Mouse (Mus musculus) brown adipose tissue, adult 24 weeks (tissue): Measurements from ENCODE around the gene Sbno2. TPM values are rescaled to one million over a fixed set of nuclear protein-coding genes. Genes with fewer than 3 reads are reported as not detected.

Experiments
- H3K27ac ChIP-seq: fragments of 200-500 bp; replicated peaks from 2 replicates; pipeline ENCODE4 v1.5.1; 2012; ENCODE audit warnings: low read depth, mild to moderate bottlenecking, low read length
- H3K4me1 ChIP-seq: fragments of 200-500 bp; 2 replicates; pipeline ENCODE4 v1.6.1; 2012; ENCODE audit warnings: low read length, mixed read lengths; ENCODE audit not compliant: control insufficient read depth, insufficient read depth, insufficient read length
- H3K4me3 ChIP-seq: fragments of 200-500 bp; 2 replicates; pipeline ENCODE4 v1.5.1; 2012; ENCODE audit warnings: low read depth, mild to moderate bottlenecking, low read length, moderate library complexity; ENCODE audit not compliant: insufficient read depth
- polyA plus RNA-seq: library from polyadenylated mRNA; stranded (reverse); fragments of >200 nt; gene quantifications from 2 replicates; pipeline ENCODE4 v1.2.4, GENCODE M21; 2012; ENCODE audit not compliant: missing spikeins, insufficient read depth, insufficient read length

Sbno2 gene
- polyA plus RNA-seq, 1 experiment, result 14.3 TPM

DNA sequence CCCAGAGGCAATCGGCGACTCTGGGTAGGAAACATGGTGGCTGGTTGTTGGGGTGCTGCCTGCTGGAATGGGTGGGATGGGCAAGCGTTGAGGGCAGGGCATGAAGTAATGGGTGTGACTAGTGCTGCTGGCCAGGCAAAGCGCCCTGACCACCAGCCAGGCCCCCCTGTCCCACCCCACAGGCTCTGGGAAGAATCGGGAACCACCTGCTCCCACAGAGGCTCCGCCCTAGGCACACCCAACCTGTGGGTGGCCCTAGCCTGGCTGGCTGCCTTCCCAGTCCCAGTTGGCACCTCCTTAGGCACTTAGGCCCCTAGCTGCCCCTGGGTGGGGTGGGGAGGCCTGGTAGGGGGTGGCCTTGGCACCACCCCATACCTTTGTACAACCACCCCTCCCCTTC lies 40.5 kb upstream of the Sbno2 start:
- Histone ChIP-seq H3K4me1 (peaks cover 5% of the 10 kb centered on the region; the same call in 1 of the 2 replicates), H3K4me3 (no peak overlapping the region), H3K27ac (no peak overlapping the region; the same call in 1 of the 2 replicates)

DNA sequence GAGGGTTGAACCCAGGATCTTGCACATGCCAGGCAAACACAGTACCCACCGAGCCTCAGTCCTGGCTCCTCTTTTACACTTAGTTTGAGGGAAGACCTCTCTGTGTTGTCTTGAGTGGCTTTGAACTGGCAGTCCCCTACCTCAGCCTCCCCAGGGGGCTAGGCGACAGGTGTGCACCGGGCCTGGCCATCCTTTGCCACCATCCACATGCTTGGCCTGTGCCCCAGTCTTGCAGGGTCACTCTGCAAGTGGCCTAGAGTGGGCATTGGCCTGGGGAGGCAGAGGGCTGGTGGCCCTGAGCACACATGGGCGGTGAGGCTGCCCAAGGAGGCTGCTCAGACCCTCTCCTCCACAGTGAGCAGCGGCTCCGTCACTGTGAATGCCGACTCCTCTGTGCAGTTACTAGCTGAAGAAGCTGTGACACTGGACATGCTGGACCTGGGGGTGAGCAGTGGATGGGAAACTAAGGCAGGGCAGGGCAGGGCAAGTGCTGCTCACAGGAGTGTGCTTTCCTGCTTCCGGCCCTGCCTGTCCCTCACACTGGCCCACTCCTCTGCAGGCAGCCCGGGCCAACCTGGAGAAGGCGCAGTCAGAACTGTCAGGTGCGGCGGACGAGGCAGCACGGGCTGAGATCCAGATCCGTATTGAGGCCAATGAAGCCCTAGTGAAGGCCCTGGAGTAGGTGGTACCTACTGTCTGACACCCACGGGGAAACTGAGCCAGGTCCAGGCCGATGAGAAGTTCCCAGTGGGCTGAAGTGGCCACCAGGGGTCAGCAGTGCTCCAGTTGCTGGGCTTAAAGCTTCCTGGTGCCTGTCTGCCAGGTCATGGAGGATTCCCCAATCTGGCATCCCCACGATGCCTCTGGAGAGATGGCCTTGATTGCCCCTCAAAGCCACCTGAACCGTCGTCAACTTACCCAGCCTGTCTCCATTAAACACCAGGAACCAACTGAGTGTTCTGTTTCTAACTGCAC lies 39.8 kb upstream of the Sbno2 start:
- Histone ChIP-seq H3K4me1 (peaks cover 5% of the 10 kb centered on the region; the same call in 1 of the 2 replicates), H3K27ac (no peak overlapping the region; the same call in 1 of the 2 replicates), H3K4me3 (no peak overlapping the region)

- Histone ChIP-seq H3K4me3 (no peak overlapping the region), H3K27ac (no peak overlapping the region), H3K4me1 (peaks cover 5% of the 10 kb centered on the region; the same call in 1 of the 2 replicates)
Measured at GRCm38 (mm10) chr10:80144159-80144558, 38.8 kb upstream of the Sbno2 start.

- Histone ChIP-seq H3K4me1 (peaks cover 5% of the 10 kb centered on the region; the same call in 1 of the 2 replicates), H3K27ac (no peak overlapping the region), H3K4me3 (peak overlapping the region; percentile 1; the same call in 1 of the 2 replicates)
Measured at GRCm38 (mm10) chr10:80143664-80144063, 38.3 kb upstream of the Sbno2 start.

- Histone ChIP-seq H3K4me1 (peaks cover 5% of the 10 kb centered on the region; the same call in 1 of the 2 replicates), H3K4me3 (peak overlapping the region; percentile 79)
Measured at GRCm38 (mm10) chr10:80142530-80142925, 37.2 kb upstream of the Sbno2 start.

GRCm38 (mm10) chr10:80141786-80142529 lies 36.6 kb upstream of the Sbno2 start:
- H3K27ac ChIP-seq, result peak overlapping the region; percentile 93
- H3K4me3 ChIP-seq, result peak overlapping the region; percentile 79
- H3K4me1 ChIP-seq, result peaks cover 5% of the 10 kb centered on the region; the same call in 1 of the 2 replicates

More at GRCm38 (mm10) chr10:80142530-80142925, 37.2 kb upstream of the Sbno2 start:
- peak overlapping the region; percentile 93 for H3K27ac ChIP-seq

GRCm38 (mm10) chr10:80141243-80141642 lies 35.9 kb upstream of the Sbno2 start:
- peak overlapping the region; percentile 66 for H3K27ac ChIP-seq
- H3K4me1 ChIP-seq, result peaks cover under 1% of the 10 kb centered on the region; the same call in 1 of the 2 replicates
- H3K4me3 ChIP-seq, result peak overlapping the region; percentile 52

- Histone ChIP-seq H3K4me3 (peak within 1 kb of the TSS; percentile 56), H3K4me1 (no peaks in the 10 kb centered on the region; the same call in 1 of the 2 replicates), H3K27ac (peak within 1 kb of the TSS; percentile 66)
Measured at GRCm38 (mm10) chr10:80140666-80141035, 35.3 kb upstream of the Sbno2 start, which contains the start of gene Cbarp. Gene Cbarp (minus strand): TSS chr10:80140835.

GRCm38 (mm10) chr10:80139975-80140665 lies 34.7 kb upstream of the Sbno2 start:
- Histone ChIP-seq H3K27ac (no peak overlapping the region), H3K4me3 (0 out of 2 replicates have a peak overlapping the region, but pooled peaks have one; percentile 56)

DNA sequence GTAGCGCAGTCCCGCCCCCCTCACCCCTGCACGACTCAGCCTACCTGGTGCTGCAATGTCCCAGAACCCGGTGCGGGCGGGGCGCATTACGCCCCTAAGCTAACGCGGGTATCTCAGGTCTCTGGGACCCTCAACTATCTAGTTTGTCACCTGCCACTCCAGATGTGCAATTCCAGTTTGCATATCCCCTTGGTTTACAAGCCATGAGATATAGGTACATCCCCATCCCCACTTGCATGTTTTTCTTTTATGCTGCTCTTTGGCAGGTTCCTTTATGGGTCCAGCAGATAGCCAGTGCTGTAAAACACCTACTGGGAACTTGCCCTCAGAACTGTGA lies 34.0 kb upstream of the Sbno2 start:
- Histone ChIP-seq H3K4me1 (no peaks in the 10 kb centered on the region; the same call in 1 of the 2 replicates), H3K4me3 (peak overlapping the region; percentile 56), H3K27ac (no peak overlapping the region)

More at GRCm38 (mm10) chr10:80139975-80140665, 34.7 kb upstream of the Sbno2 start:
- no peaks in the 10 kb centered on the region; the same call in 1 of the 2 replicates for H3K4me1 ChIP-seq

GRCm38 (mm10) chr10:80138553-80139438 lies 33.4 kb upstream of the Sbno2 start, which contains the start of gene Atp5d:
Gene Atp5d (plus strand): TSS chr10:80138632.
- H3K27ac ChIP-seq, result no peak within 1 kb of the TSS
- peaks cover 2% of the 10 kb centered on the region; the same call in 1 of the 2 replicates for H3K4me1 ChIP-seq
- H3K4me3 ChIP-seq, result peak within 1 kb of the TSS; percentile 56

DNA sequence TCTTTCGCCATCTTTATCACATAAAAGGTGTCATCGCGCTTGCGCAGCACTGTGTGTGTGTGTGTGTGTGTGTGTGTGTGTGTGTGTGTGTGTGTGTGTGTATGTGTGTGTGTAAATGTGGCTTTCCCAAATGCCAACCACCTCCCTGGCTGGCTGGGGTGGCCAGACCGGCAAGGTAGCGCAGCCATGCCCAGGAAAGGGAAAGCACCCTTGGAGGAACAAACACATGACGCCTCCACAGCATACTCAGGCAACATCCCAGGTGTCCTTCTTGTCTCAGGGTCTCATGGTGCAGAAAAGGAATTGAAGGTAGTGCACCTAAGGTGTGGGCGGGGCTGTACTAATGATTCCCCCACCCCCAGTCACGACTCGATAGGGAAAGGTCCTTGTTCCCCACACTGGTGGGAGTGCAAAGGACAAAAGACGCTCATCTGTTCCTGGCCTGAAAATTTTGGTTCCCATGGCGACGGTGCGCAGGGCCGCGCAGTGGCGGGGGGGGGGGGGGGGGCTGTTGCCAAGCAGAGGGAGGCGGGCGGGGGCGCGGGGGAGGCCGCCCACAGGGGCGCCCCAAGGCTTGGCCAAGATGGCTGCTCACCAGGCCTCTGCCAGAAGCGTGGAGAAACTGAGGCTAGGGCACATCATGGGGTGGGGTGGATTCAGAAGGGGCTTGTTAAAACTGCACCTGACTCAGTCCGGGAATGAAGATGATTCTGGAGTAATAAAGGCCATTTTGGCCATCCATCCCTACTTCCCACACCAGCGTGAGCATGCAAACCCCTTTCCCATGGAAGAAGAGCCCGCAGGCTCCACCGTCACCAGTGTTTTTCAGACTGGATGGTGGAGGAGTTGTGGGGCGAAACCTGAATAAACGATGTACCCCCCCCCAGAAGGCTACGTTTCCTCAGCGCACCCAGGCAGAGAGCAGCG lies 32.5 kb upstream of the Sbno2 start:
- Histone ChIP-seq H3K27ac (no peak overlapping the region), H3K4me1 (peaks cover 2% of the 10 kb centered on the region; the same call in 1 of the 2 replicates)

More for the DNA sequence above, 32.5 kb upstream of the Sbno2 start:
- no peak overlapping the region; the same call in 1 of the 2 replicates for H3K4me3 ChIP-seq
